Mouse (Mus musculus) liver, embryonic 15.5 days (tissue): Measurements from ENCODE around the gene Oaz1. TPM values are rescaled to one million over a fixed set of nuclear protein-coding genes. Genes with fewer than 3 reads are reported as not detected.

Experiments
- ATAC-seq: fragments of 200-750 bp; cut with Nextera tagmentation; 2 replicates; pipeline ENCODE4 v1.8.0; 2017; ENCODE audit warnings: moderate number of reproducible peaks, mild to moderate bottlenecking, moderate library complexity; ENCODE audit not compliant: insufficient read depth
- H3K27ac ChIP-seq: fragments of 300-500 bp; sonication (generic); replicated peaks from 2 replicates; pipeline ENCODE4 v1.5.1; 2015; ENCODE audit warnings: mild to moderate bottlenecking, inconsistent platforms
- H3K27me3 ChIP-seq: fragments of 300-500 bp; sonication (generic); 2 replicates; pipeline ENCODE4 v1.6.1; 2015; ENCODE audit warnings: mild to moderate bottlenecking, inconsistent platforms
- H3K36me3 ChIP-seq: fragments of 300-500 bp; sonication (generic); replicated peaks from 2 replicates; pipeline ENCODE4 v1.6.1; 2015; ENCODE audit warnings: moderate library complexity, mild to moderate bottlenecking, inconsistent platforms
- H3K4me1 ChIP-seq: fragments of 300-500 bp; sonication (generic); replicated peaks from 2 replicates; pipeline ENCODE4 v1.6.1; 2015; ENCODE audit warnings: inconsistent platforms
- H3K4me2 ChIP-seq: fragments of 300-500 bp; sonication (generic); 2 replicates; pipeline ENCODE4 v1.6.1; 2015; ENCODE audit warnings: moderate library complexity, mild to moderate bottlenecking, inconsistent platforms
- H3K4me3 ChIP-seq: fragments of 300-500 bp; sonication (generic); replicated peaks from 2 replicates; pipeline ENCODE4 v1.5.1; 2015; ENCODE audit warnings: mild to moderate bottlenecking, inconsistent platforms
- H3K9ac ChIP-seq: fragments of 300-500 bp; sonication (generic); 2 replicates; pipeline ENCODE4 v1.6.1; 2015; ENCODE audit warnings: moderate library complexity, mild to moderate bottlenecking, inconsistent platforms
- H3K9me3 ChIP-seq: fragments of 300-500 bp; sonication (generic); replicated peaks from 2 replicates; pipeline ENCODE4 v1.6.1; 2016; ENCODE audit warnings: inconsistent platforms
- WGBS: fragments of 180-500 bp; shearing (Covaris S2); methylation state at CpG from one replicate; pipeline ENCODE4 v1.1.7; 2015; ENCODE audit warnings: mixed read lengths; ENCODE audit not compliant: insufficient replicate concordance; 5-methylcytosine and 5-hydroxymethylcytosine counted together
- polyA plus RNA-seq: library from polyadenylated mRNA; unstranded; fragments of >200 nt; fragmentation: Nextera tagmentation; extraction: Ambion mirVana; gene quantifications from 2 replicates; pipeline ENCODE4 v1.2.1, GENCODE M21; 2015

Gene Oaz1
- polyA plus RNA-seq, 1 experiment from 2014 or later = 1,470 TPM

DNA sequence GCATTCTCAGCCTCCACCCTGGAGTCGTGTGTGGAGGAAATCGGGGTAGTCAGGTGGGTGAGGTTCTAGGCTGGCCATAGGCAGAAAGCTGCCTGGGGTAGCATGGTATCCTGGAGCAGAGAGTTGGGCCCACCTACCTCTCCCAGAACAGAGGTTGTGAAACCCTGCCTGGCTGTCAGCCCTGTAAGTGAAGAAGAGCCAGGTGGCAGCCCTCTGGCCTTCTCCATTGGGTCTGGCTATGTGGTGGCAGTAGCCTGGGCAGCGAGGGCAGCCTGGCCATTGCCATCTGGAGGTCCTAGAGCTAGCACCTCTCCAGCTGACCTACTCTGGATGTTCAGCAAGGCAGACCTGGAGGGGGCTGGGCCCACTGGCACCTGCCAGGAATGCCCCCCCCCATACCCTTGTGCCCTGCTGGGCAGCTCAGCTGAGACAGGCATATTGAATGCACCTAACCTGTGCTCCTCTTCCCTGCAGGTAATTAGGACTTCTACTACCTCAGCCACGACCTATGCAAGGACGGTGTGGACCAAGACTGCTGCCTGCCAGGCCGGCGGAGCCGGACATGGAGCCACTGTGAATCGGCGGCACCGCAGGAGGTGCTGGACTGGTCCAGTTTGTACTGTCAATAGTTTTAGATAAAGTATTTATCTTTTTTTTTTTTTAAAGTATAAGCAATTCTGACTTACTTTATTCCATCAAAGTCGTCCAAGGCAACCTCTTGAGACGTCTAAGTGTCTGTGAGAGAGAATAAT is 33.2 kb upstream of the Oaz1 start:
- Histone ChIP-seq H3K27me3 (no peaks in the 10 kb centered on the region), H3K4me2 (no peak overlapping the region), H3K4me1 (peaks cover 25% of the 10 kb centered on the region), H3K4me3 (no peak overlapping the region), H3K9me3 (no peaks in the 10 kb centered on the region), H3K27ac (no peak overlapping the region), H3K9ac (no peak overlapping the region), H3K36me3 (peaks cover 86% of the 10 kb centered on the region)
- ATAC-seq = no peak
- WGBS = 84% methylated on average over 13 of the region's 13 CpGs

DNA sequence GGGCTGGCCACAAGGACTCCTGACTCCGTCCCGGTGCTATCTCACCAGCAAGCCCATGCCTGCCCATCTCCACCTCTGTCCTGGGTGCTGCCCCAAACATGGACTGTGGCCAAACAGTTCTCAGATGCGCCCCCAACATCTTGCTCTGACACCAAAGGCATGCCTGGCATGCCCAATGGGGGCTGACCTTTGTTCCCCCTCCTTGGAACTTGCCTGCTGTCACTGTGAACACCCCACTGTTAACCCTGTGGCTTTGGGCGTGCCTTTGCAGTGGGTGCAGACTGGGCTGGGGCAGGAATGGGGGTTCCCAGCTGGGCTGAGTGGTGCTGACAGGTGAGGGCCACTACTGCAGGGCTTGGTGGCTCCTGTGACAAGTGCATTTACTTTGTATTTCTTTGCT is 32.7 kb upstream of the Oaz1 start:
- ATAC-seq = no peak
- Histone ChIP-seq H3K9me3 (no peaks in the 10 kb centered on the region), H3K27me3 (no peaks in the 10 kb centered on the region), H3K4me1 (peaks cover 25% of the 10 kb centered on the region), H3K27ac (no peak overlapping the region), H3K36me3 (peaks cover 80% of the 10 kb centered on the region), H3K4me3 (no peak overlapping the region), H3K9ac (no peak overlapping the region), H3K4me2 (no peak overlapping the region)
- 83% methylated on average over 4 of the region's 4 CpGs for WGBS

DNA sequence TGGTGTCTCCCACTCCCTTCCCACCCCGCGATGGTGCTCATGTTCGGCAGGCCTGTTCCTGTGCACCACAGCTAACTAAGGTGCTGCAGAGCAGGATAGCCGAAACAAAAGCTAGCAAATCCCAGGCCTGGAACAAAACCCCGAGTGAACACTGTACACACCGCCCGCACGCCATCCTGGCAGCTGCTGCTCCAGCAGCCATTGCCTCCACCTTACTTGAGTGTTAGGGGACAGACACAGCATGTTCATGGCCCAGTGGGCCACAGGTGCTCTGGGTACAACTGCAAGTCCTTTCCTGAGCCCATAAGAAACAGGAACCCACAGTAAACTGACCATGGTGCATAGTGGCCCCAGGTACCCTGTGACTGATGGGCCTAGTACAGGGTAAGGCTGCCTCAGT is 31.7 kb upstream of the Oaz1 start:
- H3K9ac ChIP-seq = no peak overlapping the region
- peaks cover 33% of the 10 kb centered on the region for H3K4me1 ChIP-seq
- H3K4me2 ChIP-seq = no peak overlapping the region
- H3K27me3 ChIP-seq = no peaks in the 10 kb centered on the region
- no peak overlapping the region for H3K4me3 ChIP-seq
- WGBS = 82% methylated on average over 8 of the region's 8 CpGs
- H3K36me3 ChIP-seq = peaks cover 71% of the 10 kb centered on the region
- no peaks in the 10 kb centered on the region for H3K9me3 ChIP-seq
- no peak for ATAC-seq
- H3K27ac ChIP-seq = no peak overlapping the region

DNA sequence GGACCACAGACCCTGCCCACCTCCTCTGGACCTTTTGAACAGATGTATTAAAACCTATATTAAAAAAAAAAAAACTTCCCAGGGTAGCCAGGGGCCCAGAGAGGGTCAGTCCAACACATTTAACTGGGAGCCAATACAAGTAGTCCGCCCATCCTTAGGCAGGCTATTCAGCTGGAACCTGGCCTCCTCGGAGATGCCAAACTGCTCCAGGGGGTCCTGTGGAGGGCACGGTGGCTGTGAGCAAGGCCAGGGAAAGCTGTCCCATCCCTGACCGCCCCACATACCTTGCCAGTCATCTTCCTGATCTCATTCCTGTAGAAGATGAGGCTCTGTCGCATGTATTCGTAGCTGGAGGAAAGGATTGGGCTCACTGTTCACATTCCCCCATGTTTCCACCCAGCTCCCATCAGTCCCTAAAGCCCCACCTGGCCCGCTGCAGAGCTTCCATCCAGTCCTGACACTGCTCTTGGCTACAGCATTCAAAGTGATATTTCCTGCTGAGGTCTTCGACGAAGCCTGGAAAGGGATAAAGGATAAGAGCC is 30.1 kb upstream of the Oaz1 start:
- WGBS = 78% methylated on average over 9 of the region's 9 CpGs
- Histone ChIP-seq H3K9me3 (no peaks in the 10 kb centered on the region), H3K4me3 (peak overlapping the region; percentile 84), H3K4me2 (peak overlapping the region; percentile 89), H3K9ac (peak overlapping the region; percentile 92), H3K4me1 (peaks cover 43% of the 10 kb centered on the region), H3K27me3 (no peaks in the 10 kb centered on the region), H3K27ac (no peak overlapping the region), H3K36me3 (peaks cover 68% of the 10 kb centered on the region)
- no peak for ATAC-seq

DNA sequence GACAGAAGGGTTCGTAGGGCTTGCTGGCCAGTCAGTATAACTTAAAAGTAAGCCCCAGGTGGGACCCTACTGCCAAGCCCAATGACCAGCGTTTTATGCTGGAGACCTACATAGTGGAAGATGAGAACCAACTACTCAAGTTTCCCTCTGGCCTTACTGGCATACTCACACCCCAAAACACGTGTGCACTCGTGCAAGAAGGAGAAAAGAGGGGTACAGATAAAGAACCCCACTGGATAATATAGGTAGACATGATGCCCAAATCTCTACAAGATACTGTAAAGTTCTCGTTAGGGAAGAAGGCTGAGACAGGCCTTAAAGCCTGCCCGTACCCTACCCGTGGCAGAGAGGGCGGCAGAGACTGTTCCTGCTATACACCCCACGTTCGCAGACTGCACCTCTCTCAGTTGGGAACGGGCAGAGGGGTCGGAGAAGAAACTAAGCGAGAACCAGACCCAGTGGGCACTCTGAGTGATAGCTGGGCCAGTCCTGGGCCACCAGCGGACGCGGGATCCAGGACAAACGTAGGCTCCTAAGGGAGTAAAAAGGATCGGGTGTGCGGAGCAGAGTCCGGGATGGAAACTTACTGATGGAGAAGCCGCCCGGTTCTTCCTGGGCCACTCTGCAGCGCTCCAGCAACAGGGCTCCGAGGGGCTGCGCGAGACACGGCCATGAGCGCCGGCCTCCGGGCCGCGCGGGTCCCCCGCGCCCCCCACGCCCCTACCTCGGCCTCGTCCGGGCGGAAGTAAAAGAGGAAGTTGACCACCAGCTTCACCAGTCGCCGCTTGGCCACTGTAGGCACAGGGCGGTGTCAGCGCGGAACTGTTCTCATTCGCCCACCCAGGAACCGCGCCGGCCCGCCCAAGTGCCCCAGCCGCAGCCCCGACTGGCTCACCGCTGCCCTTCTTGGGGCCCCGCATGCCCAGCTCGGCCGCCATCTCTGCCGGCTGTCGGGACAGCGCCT is 29.0 kb upstream of the Oaz1 start:
- H3K4me1 ChIP-seq = peaks cover 38% of the 10 kb centered on the region
- ATAC-seq = peak; percentile 56
- peak overlapping the region; percentile 98 for H3K27ac ChIP-seq
- H3K27me3 ChIP-seq = no peaks in the 10 kb centered on the region
- H3K4me3 ChIP-seq = peak overlapping the region; percentile 84
- peak overlapping the region; percentile 89 for H3K4me2 ChIP-seq
- 2% methylated on average over 59 of the region's 59 CpGs for WGBS
- peaks cover 68% of the 10 kb centered on the region for H3K36me3 ChIP-seq
- no peaks in the 10 kb centered on the region for H3K9me3 ChIP-seq
- H3K9ac ChIP-seq = peak overlapping the region; percentile 92

DNA sequence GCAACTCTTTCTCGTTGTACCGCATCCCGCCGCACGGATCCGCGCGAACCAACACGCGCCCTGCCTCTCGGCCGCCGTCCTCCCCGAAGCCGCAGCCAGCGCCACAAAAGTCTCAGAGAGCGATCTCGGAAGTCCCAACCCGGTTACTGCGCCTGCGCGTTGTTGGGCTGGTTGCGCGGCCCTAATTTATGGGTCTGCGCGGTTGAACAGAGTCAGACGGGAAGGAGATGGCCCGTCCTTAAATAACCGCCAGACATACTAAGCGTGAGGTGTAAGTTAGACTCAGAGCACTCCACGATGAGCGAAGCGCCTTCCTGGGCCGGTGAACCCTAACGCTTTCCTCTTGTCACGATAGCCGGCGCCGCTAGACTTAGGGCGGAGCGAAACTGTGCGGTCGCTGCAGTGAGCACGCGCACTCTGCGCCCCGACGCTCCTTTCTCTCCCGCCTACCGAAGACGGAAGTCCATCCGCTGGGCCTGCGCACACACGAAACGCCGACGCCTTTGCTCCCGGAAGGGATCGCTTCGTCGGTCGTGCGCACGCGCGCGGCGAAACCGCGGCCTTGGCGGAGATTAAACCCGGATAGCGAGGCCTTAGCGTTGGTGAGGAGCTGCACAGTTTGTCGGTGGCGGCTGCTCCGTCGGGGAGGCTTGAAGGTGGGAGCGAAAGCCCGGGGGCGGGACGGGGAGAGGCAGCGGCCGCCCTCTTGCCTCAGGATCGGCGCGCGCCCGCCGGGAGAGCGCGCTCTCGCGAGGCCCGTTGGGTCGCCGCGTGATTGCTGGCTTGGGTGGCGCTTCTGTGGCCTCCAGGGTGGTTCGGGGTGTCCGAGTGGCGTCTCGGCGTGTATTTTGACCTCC is 28.1 kb upstream of the Oaz1 start, which contains the start of the genes Sf3a2 and Plekhj1:
Gene Sf3a2 (plus strand): TSS at position 49 of the 857 bp plus-strand sequence.
Gene Plekhj1 (minus strand): TSS at position 477 of the 857 bp plus-strand sequence.
- ATAC-seq = peak; percentile 92
- Histone ChIP-seq H3K4me1 (peaks cover 38% of the 10 kb centered on the region), H3K4me2 (peak within 1 kb of the TSS; percentile 89), H3K4me3 (peak within 1 kb of the TSS; percentile 84), H3K9me3 (no peaks in the 10 kb centered on the region), H3K9ac (peak within 1 kb of the TSS; percentile 92), H3K27ac (peak within 1 kb of the TSS; percentile 98), H3K27me3 (no peaks in the 10 kb centered on the region), H3K36me3 (peaks cover 68% of the 10 kb centered on the region)
- WGBS = under 1% methylated on average over 104 of the region's 104 CpGs

DNA sequence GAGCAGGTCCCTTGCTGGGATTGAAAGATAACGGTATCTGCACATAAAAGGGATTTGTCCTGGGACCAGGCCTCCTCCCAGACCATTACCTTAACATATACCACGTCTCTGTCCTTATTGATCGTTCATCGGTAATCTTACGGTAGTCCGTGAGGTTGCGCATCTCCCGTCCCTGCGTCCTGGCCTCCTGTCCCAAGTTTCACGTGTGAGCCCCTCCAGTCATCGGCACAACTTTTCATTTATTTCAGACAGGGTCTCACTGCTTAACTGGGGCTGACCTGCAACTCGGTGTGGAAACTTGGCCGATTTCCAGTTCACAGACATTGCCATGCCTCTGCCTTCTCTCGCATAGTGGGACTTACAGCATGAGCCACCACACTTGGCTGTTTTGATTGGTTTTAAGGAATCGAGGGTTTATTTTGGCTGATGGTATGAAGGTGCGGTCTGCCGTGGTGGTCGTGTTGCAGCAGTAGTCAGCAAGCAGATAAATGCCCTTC is 27.3 kb upstream of the Oaz1 start:
- ATAC-seq = no peak
- WGBS = under 1% methylated on average over 18 of the region's 18 CpGs

DNA sequence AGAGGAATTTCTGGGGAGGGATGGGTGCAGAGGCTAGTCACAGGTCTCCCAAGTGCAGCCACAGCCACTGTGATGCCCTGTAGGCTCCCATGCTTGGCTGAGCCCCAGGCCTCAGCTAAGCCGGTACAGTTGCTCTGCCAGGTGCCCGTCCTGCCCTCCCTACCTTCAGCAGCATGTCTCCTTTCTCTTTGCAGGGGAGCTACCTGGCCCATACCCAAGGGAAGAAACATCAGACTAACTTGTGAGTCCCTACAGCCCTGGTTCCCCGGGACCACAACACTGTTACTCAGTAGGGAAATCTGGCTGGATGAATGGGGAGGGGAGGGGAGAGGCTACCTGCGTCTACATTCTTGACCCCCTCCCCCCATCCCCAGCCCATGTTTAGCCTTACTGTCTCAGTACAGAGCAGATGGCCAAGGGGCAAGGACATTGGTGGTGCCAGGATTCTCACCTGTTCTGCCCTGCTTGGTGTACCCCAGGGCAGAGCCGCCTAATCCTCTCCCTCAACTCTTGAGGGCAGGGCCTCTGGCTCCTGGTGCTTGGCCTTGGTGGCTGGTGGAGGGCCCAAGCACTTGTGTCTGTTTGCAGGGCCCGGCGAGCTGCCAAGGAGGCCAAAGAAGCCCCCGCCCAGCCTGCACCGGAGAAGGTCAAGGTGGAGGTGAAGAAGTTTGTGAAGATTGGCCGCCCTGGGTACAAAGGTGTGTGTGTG is 24.1 kb upstream of the Oaz1 start:
- Histone ChIP-seq H3K36me3 (peaks cover 53% of the 10 kb centered on the region), H3K4me2 (no peak overlapping the region), H3K27me3 (peaks cover 15% of the 10 kb centered on the region), H3K27ac (no peak overlapping the region), H3K9ac (no peak overlapping the region), H3K4me1 (peaks cover 45% of the 10 kb centered on the region), H3K9me3 (no peaks in the 10 kb centered on the region), H3K4me3 (no peak overlapping the region)
- 81% methylated on average over 10 of the region's 10 CpGs for WGBS
- no peak for ATAC-seq

More for the DNA sequence above, 27.3 kb upstream of the Oaz1 start:
- Histone ChIP-seq H3K4me3 (peak overlapping the region; percentile 84), H3K27ac (peak overlapping the region; percentile 98), H3K9me3 (no peaks in the 10 kb centered on the region), H3K4me1 (peaks cover 34% of the 10 kb centered on the region), H3K4me2 (peak overlapping the region; percentile 89), H3K9ac (peak overlapping the region; percentile 92), H3K36me3 (peaks cover 68% of the 10 kb centered on the region), H3K27me3 (no peaks in the 10 kb centered on the region)

DNA sequence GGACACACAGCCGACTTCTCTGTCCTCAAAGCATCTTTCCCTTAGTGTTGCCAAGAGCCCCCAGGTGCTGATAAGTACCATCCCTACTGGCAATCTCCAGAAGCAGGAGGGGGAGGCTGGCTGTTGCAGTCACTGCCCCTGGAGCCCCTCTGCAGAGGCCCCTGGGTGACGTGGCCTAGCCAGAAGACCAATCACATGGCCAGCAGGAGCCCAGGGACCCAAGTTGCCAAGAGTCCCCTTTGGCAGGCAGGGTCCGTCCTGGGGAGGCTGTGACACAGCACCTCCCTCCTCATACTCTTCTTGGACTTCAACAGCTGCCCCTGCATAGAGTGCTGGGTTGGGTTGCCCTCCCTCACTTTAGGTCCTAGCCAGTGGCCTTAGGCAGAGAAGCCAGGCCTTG is 23.5 kb upstream of the Oaz1 start:
- H3K36me3 ChIP-seq = peaks cover 53% of the 10 kb centered on the region
- H3K9ac ChIP-seq = no peak overlapping the region
- H3K9me3 ChIP-seq = no peaks in the 10 kb centered on the region
- WGBS = 72% methylated on average over 3 of the region's 3 CpGs
- no peak overlapping the region for H3K27ac ChIP-seq
- H3K27me3 ChIP-seq = peaks cover 21% of the 10 kb centered on the region
- H3K4me1 ChIP-seq = peaks cover 50% of the 10 kb centered on the region
- no peak overlapping the region for H3K4me3 ChIP-seq
- ATAC-seq = no peak
- no peak overlapping the region for H3K4me2 ChIP-seq

DNA sequence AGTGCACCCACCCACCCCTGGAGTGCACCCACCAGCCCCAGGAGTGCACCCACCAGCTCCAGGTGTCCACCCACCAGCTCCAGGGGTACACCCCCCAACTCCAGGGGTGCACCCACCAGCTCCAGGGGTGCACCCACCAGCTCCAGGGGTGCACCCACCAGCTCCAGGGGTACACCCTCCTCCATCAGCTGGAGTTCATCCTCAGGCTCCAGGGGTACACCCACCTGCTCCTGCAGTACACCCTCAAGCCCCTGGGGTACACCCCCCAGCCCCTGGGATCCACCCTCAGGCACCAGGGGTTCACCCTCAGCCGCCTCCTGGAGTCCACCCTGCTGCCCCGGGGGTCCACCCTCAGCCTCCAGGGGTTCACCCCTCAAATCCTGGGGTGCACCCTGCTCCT is 22.1 kb upstream of the Oaz1 start:
- Histone ChIP-seq H3K9ac (no peak overlapping the region), H3K27ac (no peak overlapping the region), H3K4me2 (no peak overlapping the region), H3K27me3 (peaks cover 34% of the 10 kb centered on the region), H3K4me1 (peaks cover 59% of the 10 kb centered on the region), H3K9me3 (no peaks in the 10 kb centered on the region), H3K4me3 (no peak overlapping the region), H3K36me3 (peaks cover 53% of the 10 kb centered on the region)
- no peak for ATAC-seq
- 97% methylated on average over 2 of the region's 2 CpGs for WGBS
